Mouse (Mus musculus) right cerebral cortex, postnatal 14 days (tissue): ENCODE results near the gene Zfhx3.

Experiments used
- DNase-seq: peaks from one replicate; pipeline ENCODE4 v3.0.0; 2022

The Zfhx3 gene

DNA sequence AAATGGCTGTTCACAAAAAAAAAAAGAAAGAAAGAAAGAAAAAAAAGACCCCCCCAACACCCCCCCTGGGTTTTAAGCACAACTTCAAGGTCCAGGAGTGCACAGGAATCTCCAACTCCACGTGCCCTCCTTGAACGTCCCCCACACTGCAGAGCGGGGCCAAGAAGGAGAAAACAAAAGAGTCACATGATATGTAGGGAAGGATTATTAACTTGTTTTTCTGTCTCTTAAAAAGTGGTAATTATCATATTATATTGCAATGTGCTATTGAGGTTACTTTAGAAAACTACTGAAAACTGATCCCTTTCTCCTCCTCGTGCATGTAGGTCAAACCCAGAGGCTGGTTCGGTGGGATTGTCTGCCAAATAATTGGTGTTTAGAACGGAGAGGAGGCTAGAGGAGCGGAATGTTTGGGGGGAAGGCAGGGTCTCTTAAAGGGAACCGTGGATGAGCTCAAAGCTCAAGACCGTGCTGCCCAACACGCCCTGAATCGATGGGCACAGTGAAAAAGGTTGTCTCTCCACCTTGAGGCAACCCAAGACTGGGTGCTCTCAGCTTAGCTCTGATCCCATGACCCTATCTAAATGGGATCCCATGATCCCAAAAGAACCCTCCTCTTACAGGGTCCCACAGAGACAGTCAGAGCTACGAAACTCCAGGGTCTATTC is 612.3 kb downstream of the Zfhx3 start:
- no peak for DNase-seq

DNA sequence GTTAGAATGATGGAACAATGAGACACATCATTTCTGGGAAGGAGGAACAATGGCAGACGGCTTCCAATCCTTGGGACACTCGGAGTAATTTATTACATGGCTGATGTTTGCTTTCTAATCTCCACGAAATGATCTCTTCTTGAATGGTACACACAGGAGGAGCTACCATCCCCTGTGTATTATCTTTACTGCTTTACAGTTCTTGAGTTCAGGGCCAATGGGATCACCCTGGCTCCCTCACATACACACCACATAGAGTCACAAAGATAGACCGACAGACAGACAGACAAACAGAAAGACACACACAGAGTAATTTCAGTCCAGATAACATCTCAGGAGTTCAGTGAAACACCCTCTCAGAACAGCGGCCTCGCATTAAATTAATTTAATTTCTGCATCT is 621.0 kb downstream of the Zfhx3 start:
- DNase-seq, result no peak

DNA sequence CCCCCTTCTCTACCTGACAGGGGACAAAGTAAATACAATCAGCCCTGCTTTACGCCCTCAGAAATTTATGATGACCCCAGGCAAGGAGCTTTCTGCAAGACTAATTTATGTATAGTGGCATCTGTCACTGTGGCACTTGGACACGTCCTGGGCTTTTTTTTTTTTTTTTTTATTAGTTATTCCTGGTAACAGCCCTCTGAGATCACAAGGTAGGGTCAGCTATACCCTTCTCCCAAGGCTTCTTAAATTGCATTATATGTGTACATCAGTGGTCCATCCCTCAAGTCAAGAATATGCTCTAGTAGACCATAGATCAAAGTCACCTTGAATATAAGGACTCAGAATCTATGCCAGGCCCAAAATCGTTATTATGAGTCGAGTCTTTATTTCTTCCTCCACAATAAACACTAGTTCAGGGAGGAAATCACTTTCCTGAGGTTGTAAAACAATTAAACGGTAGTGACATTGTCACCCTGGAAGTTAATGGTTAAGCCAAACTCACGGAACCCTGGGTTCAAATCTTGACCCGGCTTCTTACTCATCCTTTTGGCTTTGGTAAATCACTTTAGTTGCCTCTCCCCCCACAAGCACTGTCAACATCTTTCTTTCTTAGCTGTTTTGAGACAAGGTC is 621.6 kb downstream of the Zfhx3 start:
- no peak for DNase-seq

DNA sequence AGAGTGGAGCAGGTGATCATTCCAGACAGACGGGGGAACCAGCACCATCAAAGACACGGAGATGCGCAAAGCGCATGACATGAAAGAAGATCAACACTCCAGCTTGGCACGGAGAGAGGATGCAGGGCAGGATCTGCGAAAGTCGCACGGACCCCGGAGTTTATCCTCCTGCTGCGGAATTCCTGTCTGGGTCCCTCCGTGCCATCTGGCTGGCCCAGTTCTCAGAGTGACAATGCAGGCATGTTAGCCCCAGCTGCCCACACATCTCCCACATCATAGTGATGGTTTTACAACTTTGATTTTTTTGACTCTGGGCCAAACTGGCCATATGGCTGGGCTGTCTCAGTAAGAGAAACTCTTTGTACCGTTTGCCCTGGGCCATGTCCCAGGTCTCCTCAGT is 623.6 kb downstream of the Zfhx3 start:
- peak; percentile 24 for DNase-seq

DNA sequence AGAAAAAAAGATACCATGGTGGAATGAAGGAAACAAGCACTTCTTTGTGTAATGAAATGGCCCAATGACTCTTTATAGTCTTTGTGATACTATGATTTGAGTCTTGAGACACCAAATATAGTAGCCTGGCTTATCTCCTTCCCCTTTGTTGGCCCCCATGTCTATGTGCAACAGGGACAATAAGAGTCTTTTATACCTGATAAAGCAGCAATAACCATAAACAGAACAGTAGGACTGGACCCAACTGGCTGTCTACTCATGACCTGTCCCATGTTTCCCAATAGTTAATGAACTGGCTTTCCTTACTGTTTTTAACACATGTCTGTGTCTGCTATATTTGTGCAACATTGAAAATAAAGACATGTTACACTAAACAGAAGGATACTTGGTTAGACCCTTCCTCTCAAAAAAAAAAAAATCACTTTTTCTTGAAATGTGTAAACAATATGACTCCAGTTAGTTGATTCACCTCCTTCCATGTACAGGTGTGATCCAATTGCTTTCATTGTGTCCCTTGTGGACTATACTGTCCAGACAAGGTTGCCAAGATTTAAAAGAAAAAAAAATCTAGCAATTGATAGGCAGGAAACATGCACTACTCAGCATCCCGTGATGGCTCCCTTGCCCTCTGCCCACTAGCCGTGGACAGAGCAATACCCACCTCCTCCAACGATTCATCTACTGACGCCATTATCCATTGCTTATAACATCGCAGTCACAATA is 631.0 kb downstream of the Zfhx3 start:
- no peak for DNase-seq

DNA sequence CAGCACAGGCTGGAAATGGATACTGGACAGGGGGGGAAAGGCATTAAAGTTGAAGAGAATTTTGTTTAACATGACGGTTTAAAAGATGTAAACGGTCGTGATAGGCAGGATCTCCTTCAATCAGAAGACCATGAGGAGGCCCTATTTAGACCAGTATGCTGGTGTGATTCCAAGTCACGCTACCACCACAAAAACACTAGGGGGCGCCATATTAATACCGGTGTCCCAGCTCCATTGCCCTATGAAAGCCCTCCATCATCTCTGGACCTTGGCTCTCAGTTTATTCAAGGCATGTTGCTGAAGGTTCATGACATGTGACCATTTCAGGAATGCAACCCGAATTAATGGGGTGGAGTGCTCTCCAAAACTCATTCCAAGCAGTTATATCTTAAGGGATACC is 631.7 kb downstream of the Zfhx3 start:
- no peak for DNase-seq

DNA sequence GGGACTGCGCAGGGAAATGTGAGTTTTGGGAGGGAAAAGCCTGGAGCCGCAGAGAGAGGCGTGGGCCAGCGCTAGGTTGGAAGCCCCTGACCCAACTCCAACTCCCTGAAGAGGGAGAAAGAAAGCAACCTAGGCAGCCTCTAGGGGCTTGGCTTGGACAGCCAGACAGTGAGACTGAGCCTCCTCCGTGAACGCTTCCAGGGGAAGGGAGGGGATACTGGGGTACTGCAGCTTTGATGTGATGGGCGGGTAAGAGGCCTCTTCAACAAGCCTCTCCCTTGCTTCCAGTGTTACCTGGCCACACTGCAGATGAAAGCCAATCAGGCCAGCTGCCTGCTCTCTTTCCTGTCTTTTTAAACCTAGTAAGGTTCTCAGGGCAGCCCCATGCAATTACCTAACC is 635.1 kb downstream of the Zfhx3 start:
- DNase-seq, result no peak

DNA sequence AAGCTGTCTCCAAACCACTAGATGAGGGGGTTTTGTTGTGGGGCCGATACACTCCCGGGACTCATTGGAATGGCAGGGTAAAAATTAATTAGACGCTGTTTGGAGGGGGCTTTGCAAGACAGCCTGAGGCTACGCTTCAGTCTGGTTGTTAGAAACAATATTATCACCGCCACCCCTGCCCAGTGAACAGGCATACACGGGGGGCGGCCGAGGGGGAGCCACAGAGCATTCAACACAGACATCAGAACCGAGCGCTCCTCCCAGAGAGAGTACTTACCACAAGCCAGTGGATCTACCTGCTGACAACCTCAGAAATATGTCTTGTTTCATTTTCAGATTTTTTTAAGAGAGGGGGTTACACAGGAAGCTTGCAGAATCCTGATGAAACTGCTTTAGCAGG is 635.9 kb downstream of the Zfhx3 start:
- no peak for DNase-seq

DNA sequence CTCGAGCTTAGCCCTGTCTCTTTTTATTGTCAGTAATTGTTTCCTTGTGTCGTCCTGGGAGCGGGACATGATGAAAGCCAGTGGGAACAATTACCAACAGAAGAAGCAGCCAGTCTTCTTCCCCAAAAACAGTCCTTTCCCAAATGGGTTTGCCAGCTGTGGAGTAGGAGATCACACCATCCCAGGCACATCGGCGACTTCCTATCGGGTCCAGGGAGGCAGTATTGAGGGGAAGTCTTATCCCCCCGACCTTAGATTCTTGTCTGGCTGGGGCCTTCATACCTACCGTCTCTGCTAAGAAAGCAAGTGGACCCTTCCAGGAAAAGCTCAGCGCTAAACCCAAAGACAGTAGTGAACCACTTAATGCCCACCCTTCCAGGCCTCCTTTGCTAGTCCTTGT is 637.4 kb downstream of the Zfhx3 start:
- DNase-seq, result no peak

DNA sequence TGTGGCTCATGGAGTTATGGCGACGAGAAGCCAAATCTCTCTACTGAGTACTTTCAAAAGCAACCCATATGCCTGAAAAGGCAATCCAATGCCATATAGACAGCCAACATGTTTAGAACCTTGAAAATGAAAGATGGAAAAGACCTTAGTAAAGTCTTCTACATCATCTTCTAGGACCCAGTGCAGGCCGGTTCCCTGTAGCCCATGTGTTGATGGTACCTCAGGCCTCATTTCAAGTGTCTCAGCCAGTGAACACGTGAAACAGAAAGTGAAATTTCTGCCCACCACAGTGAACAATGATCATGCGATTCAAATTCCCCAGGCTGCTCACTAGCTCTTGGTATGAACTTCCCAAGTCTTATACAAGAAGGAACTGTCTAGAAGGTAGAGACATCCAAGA is 637.9 kb downstream of the Zfhx3 start:
- no peak for DNase-seq

DNA sequence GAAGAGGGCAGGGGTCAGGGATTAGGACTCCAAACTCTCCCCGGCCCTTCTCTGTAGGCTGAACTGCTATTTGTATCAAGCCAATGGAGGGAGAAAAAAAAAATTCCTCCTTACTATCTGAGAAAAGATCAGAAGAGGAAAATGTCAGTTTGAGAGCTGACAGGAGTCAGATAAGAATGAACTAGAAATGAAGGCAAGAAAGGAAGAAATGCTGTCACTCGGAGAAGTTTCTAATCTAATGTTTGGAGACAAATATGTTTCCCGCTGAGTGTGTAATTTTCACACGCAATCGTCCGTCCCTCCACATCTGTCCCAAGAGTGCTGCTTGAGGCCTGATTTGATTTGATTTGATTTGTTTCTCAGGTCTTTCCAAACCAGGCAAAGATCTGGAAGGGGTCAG is 639.1 kb downstream of the Zfhx3 start:
- no peak for DNase-seq

DNA sequence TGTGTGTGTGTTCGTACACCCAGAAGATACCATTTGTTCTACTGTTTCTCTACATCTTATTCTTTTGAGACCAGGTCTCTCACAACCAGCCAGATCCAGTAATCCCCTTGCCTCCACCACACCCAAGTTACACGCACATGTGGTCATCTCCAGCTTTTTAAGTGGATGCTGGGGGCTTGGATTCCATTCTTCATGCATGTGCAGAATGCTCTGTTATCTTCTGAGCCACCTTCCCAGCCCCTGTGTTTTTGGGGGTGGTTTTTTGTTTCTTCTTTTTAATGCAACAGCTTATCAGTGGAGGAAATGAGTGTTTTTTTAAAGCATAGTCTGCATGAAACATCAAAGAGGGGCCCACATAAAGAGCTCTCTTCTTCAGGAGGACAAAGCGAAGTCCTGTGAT is 639.8 kb downstream of the Zfhx3 start:
- DNase-seq, result no peak

DNA sequence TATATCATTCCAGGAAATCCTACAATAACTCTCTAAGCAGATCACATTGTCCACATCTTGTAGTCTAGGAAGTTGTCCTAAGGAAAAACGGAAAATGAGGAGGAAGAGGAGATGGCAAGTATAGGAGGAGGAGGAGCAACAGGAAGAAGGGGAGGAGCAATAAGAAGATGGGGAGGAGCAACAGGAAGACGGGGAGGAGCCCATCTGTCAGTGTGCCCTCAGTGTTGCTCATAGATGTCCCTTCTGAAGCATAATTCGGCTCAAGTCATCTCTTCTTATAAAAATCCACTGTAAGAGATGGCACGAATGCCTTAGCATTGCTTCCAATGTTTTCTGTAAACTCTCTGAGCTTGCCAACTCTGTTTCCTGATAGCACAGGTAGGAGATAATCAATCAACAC is 640.8 kb downstream of the Zfhx3 start:
- no peak for DNase-seq

DNA sequence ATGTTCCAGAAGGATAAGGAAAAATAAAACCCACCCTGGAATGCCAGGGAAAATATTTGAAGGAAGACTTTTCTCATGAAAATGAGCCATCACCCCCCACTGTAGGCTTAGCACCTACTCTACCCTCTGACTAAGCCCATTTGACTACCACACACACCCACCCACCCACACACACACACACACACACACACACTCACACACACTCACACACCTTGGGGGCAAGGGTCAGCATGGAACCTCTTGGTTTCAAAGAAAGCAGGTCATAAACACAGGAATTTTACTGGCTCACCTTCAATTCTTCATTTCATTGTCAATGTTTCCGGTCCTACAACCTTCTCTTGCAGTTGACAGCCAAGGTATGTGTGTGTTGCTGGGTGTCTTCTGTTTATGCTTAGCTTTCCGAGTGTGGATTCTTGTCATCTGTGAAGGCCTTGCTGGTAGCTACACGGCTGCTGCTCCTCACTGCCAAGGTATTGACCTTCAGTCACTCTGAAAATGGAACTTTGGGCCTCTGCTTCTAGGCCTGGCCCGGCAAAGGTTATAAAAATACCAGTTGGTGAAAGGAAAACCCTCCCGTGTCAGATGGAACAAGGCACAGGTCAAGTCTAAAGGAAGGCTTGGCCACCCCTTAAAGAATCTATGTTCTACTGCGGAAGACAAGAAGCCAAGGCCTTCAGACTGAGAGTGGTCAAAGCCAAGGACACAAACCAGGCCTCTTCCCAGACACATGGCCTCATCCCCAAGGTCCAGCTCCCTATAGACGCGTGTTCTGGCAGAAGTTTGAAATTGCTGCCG is 641.6 kb downstream of the Zfhx3 start:
- DNase-seq, result no peak

DNA sequence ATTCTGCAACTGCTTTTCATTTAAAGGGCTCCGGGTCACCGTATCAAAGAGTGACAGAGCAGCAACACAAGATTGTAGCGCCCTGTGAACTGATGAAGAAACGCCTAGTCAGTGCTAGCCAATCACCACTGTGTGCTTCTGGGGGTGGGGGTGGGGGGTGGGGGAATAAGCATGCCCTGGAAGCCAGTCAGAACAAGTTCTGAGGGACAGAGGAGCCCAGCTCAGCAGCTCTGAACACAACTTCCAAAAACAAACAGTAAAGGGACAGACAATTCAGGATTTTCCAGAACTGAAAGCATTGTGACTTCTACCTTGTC is 642.2 kb downstream of the Zfhx3 start:
- DNase-seq, result no peak

DNA sequence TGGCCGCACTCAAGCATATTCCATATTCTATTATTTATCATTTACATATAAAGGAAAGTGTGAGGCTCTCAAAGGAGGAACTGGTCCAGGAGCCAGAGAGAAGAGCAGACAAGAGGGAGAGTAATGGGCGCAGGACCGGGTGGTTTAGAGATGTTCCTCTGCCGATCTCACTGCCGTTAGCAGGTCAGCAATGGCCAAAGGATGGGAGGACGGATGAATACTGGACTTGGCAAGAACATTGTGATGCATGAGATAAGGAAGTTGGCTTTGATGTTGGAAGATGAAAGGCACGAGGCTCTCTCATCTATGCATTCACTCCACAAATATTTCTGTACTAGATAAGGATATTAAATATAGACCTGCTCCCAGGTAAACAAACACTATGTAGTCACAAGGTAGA is 648.6 kb downstream of the Zfhx3 start:
- DNase-seq, result no peak

DNA sequence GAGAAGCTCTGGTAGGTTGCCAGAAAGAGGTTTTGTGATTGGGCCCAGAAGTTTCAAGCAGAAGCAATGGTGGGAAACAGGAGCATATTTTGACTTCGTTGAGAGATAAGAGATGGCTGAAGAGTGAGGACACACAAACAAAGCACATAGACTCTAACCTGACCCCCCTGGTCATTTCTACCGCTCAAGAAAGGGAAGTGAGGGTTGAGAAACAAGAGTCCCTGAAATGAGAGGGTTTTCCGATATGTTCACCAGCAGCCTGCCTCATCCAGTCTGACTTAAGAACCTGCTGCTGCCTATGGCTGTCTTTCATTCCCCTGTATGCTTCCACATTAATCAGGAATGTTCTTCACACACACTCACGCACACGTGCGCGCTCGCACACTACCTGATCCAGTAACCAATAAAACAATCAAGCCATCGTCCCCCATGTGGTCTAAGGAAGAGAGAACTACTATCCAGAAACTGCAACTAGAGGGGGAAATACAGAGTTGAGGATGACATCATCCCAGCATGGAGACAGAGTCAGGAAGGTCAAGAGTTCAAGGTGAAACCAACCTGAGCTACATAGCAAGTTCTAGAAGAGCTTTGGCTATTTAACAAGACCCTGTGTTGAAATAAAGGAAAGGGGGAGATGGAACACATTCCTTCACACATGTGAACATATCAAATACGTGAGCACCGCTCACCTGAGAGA is 649.7 kb downstream of the Zfhx3 start:
- DNase-seq, result no peak

DNA sequence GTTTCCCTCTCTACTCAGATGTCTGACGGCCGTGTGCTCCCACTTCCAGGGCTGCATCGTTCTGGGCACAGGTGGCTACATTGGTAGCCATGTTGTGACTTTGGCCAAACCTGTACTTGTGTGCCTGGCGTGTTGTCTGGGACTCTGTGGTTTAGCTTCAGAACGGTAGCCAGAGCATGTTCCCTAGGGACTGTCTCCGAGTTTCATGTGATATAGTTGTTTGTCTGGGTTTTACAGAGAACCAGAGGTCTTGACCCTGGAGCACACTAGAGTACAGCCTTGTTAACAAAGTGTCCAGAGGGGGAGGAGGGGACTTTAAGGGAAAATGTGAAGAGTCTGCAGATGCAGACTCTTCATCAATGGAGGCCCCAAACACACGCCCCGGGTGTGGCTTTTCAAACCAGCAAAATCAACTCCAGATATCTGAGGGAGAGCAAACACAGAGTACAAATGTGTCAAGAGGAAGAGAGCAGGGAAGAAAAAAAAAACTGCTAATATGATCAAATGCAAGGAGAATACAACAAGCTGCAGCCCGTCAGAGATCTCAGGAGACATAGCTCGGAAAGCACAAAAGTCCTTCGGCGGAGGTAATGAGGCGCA is 650.6 kb downstream of the Zfhx3 start:
- no peak for DNase-seq

DNA sequence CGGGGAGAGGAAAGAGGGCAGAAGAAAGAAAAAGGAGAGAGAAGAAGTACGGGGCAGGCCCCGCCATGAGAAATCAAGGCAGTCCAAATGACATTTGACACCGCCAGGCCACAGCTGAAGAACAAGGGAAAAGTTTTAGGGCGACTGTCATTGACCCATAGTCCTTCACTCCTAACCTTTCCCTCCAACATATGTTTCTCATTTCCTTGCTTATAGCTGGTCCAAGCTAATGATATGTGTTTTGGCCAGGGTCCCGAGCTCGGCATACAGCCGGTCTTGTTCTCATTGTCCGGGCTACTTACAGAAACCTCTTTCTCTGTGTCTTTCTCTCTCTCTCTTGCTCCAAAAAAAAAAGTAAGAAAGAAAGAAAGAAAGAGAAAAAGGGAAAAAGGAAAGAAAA is 651.4 kb downstream of the Zfhx3 start:
- no peak for DNase-seq

DNA sequence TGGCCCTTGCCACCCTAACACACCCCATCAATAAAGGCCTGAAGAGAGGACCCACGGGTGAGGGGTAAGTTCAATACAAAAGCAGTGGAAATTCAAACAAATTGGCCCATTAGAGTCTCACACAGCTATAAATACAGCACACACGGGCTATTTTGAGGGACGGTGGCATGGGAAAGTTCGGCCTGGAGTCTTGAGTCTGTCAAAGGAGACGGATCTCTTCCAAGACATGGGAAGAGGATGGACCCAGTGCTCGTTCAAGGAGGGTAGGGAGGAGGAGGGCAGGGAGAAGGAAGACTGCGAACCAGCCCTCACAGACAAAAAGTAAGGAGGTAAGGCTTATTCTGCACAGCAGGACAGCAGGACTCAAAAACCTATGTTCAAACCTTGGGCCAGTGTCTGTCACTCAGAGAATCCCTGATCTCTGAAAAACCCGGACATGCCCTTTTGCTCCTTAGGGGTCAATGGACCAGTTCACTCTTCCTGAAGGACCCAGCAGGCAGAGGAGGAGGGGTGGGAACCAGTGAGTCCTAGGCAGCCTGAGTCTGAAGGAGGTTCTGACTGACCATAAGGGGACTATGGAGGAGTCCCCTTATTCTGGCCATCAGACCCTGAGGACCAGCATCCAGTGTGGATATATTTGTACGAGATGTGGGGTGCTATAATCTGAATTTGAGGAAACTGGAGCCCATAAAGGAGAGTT is 652.1 kb downstream of the Zfhx3 start:
- DNase-seq, result no peak

DNA sequence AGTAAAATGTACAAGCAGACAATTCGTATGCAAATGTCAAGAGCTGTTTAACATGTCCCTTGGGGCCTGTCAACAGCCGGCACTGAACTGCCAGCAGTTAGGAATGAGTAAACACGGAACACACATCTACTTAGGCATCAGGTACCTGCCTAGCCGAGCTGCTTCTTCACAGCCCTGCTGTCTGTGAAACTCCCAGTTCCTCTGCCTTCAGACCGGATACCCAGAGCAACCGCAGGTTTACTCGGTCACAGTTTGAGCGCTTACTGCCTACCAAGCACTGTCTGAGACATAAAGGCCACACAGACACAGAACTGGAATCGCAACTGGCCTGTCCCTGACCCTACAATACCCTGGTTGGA is 652.6 kb downstream of the Zfhx3 start:
- no peak for DNase-seq
